Mouse (Mus musculus) olfactory bulb, adult 2 months (tissue): ENCODE results near the gene Olfr718-ps1. TPM values are rescaled to one million over a fixed set of nuclear protein-coding genes. Genes with fewer than 3 reads are reported as not detected.
"Not testable (repeated sequence)": the region's sequence is repeated elsewhere in the genome, so short reads cannot be mapped to it uniquely, and the experiment has no call there.

Experiments
- H3K27ac ChIP-seq: fragments of 200-500 bp; 2 replicates; pipeline ENCODE4 v1.5.1; 2012; ENCODE audit warnings: low read depth, low read length; ENCODE audit not compliant: insufficient read depth
- H3K4me1 ChIP-seq: fragments of 200-500 bp; 2 replicates; pipeline ENCODE4 v1.6.1; 2012; ENCODE audit warnings: low read length; ENCODE audit not compliant: control insufficient read depth, insufficient read depth
- H3K4me3 ChIP-seq: fragments of 200-500 bp; 2 replicates; pipeline ENCODE4 v1.5.1; 2012; ENCODE audit warnings: mild to moderate bottlenecking, low read depth, low read length, moderate library complexity; ENCODE audit not compliant: insufficient read depth
- CTCF ChIP-seq: fragments of 200-500 bp; IDR thresholded peaks from 2 replicates; pipeline ENCODE4 v1.5.1; 2012; ENCODE audit warnings: low read depth, mild to moderate bottlenecking, low read length, moderate library complexity; ENCODE audit not compliant: insufficient read depth
- POLR2A ChIP-seq: fragments of 200-500 bp; IDR thresholded peaks from 2 replicates; pipeline ENCODE4 v1.6.1; 2012; ENCODE audit warnings: mild to moderate bottlenecking, low read depth, low read length, moderate library complexity; ENCODE audit not compliant: insufficient read depth
- WGBS: fragments of 180-500 bp; shearing (Covaris S2); methylation state at CpG from one replicate; pipeline ENCODE4 v1.1.7; 2018; 5-methylcytosine and 5-hydroxymethylcytosine counted together
- polyA plus RNA-seq: library from polyadenylated mRNA; stranded (reverse); fragments of >200 nt; gene quantifications from 2 replicates; pipeline ENCODE4 v1.2.4, GENCODE M21; 2012; ENCODE audit warnings: low replicate concordance; ENCODE audit not compliant: missing spikeins, insufficient read depth, insufficient read length

Gene Olfr718-ps1
- polyA plus RNA-seq, result not detected in 2 replicates

DNA sequence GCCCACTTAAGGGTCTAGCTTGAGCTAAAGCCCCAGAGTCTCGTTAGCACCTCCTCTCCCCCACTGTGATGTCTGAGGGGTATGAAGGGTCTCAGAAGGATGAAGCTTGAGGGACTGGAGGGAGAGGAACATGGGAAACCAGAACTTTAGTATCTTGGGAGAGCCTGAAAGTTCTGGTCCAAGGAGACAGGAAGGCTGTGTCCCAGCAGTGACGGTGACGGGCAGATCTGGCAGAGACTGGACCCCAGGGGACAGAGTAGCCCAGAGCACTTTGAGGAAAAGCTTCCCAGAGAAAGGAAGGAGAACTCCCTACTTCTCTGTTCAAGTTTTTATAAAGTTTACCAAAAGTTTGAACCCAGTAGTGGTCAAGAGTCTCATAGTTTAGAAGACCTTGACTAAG is at the start of gene Olfr718-ps1:
Gene Olfr718-ps1, minus strand, starts transcription at position 101 of the 400 bp plus-strand sequence.
- Histone ChIP-seq H3K4me1 (no peaks in the 10 kb centered on the region), H3K27ac (no peak within 1 kb of the TSS), H3K4me3 (no peak within 1 kb of the TSS)
- WGBS, result 68% methylated on average over 3 of the region's 3 CpGs
- no peak for TF ChIP-seq CTCF
- no peak for TF ChIP-seq POLR2A

- Histone ChIP-seq H3K4me1 (no peaks in the 10 kb centered on the region), H3K4me3 (no peak overlapping the region), H3K27ac (no peak overlapping the region)
- WGBS, result 89% methylated on average over 4 of the region's 4 CpGs
- TF ChIP-seq CTCF (no peak), POLR2A (no peak)
Observed at GRCm38 (mm10) chr5:143196506-143196905, 49.1 kb upstream of the Olfr718-ps1 start.

- TF ChIP-seq POLR2A, result no peak
- no peak for TF ChIP-seq CTCF
- 66% methylated on average over 2 of the region's 2 CpGs for WGBS
- no peak overlapping the region for H3K27ac ChIP-seq
Observed at GRCm38 (mm10) chr5:143195166-143195565, 47.8 kb upstream of the Olfr718-ps1 start.

GRCm38 (mm10) chr5:143194747-143195146 is 47.4 kb upstream of the Olfr718-ps1 start:
- not testable (repeated sequence) for H3K4me3 ChIP-seq, H3K27ac ChIP-seq, H3K4me1 ChIP-seq
- WGBS, result 70% methylated on average over 8 of the region's 8 CpGs

More at GRCm38 (mm10) chr5:143195166-143195565, 47.8 kb upstream of the Olfr718-ps1 start:
- H3K4me3 ChIP-seq, result no peak overlapping the region
- no peaks in the 10 kb centered on the region for H3K4me1 ChIP-seq

GRCm38 (mm10) chr5:143192806-143193205 is 45.4 kb upstream of the Olfr718-ps1 start:
- 91% methylated on average over 8 of the region's 8 CpGs for WGBS
- no peak for TF ChIP-seq POLR2A
- TF ChIP-seq CTCF, result no peak

DNA sequence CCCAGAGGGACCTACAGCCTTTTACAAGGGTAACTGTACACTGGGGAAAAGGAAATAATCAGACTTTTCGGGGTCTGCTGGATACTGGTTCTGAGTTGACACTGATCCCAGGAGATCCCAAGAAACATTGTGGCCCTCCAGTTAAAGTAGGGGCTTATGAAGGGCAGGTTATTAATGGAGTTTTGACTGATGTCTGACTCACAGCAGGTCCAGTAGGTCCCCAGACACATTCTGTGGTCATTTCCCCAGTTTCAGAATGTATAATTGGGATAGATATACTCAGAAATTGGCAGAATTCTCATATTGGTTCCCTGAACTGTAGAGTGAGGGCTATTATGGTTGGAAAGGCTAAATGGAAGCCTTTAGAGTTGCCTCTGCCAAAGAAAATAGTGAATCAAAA is 40.6 kb upstream of the Olfr718-ps1 start:
- 94% methylated on average over 1 of the region's 1 CpGs for WGBS
- not testable (repeated sequence) for H3K4me3 ChIP-seq, H3K4me1 ChIP-seq, H3K27ac ChIP-seq

More at GRCm38 (mm10) chr5:143192806-143193205, 45.4 kb upstream of the Olfr718-ps1 start:
- Histone ChIP-seq H3K4me1 (no peaks in the 10 kb centered on the region), H3K4me3 (no peak overlapping the region), H3K27ac (no peak overlapping the region)

GRCm38 (mm10) chr5:143180255-143181076 is 33.1 kb upstream of the Olfr718-ps1 start, which contains the start of the genes Rbak and Spdye4b:
Rbak (minus strand) TSS chr5:143180775.
Spdye4b (plus strand) TSS chr5:143181017.
- Histone ChIP-seq H3K4me1 (peaks cover 5% of the 10 kb centered on the region), H3K27ac (peak within 1 kb of the TSS; percentile 72), H3K4me3 (peak within 1 kb of the TSS; percentile 94)
- 0% methylated on average over 58 of the region's 58 CpGs for WGBS
- TF ChIP-seq POLR2A (peak; percentile 81), CTCF (no peak)

DNA sequence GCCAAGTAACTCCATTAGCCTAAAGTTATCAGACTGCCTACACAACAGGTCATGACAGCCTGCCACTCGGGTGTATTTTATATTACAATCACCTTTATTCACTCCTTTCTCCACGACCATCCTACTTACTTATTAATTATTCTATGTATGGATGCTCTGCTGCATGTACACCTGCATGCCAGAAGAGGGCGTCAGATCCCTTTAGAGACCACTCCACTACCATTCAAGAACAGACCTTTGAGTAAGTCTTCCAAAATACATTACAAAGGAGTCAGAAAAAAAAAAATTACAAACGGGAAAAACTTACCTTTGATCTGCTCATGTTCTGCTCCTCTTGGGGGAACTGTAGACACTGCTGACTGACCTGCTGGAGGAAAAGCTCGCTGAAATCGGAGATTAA is 31.8 kb upstream of the Olfr718-ps1 start:
- Histone ChIP-seq H3K27ac (no peak overlapping the region), H3K4me1 (peaks cover 5% of the 10 kb centered on the region), H3K4me3 (no peak overlapping the region)
- TF ChIP-seq POLR2A, result no peak
- TF ChIP-seq CTCF, result no peak
- 24% methylated on average over 6 of the region's 6 CpGs for WGBS

DNA sequence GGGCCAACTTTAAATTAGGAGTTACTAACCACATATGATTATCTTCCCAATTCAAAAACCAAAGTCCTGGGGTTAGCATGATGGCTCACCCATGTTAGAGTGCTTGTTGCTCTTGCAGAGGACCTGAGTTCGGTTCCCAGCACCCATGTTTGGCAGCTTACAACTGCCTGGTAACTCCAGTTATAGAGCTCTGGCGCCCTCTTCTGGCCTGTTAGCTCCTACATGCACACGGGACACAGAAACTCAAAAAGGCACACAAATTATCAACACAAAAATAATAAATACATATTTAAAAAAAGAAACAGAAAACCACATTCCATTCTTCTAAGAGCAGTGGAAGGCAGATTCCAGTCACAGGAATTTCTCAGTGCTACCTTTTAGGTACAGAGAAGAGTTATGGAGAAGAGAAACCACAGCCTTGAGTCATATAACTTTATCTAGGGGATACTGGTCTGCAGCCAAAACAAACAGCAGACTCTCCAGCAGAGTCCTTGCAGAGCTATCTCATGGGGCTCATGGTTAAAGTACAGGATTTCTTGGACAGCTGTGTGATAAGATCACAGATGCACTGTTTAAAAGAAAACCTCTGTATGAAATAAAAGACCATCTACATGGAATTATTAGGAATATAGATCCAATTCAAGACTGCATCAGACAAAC is 30.3 kb upstream of the Olfr718-ps1 start:
- no peak overlapping the region for H3K4me3 ChIP-seq
- H3K4me1 ChIP-seq, result peaks cover 5% of the 10 kb centered on the region
- 92% methylated on average over 3 of the region's 3 CpGs for WGBS
- no peak overlapping the region for H3K27ac ChIP-seq
- no peak for TF ChIP-seq POLR2A
- TF ChIP-seq CTCF, result no peak
